Mouse (Mus musculus) lung, embryonic 16.5 days (tissue): Measurements from ENCODE around the gene Polr1d. TPM values are rescaled to one million over a fixed set of nuclear protein-coding genes. Genes with fewer than 3 reads are reported as not detected.

Source experiments
- polyA plus RNA-seq: library from polyadenylated mRNA; unstranded; fragments of >200 nt; fragmentation: Nextera tagmentation; extraction: Ambion mirVana; gene quantifications from 2 replicates; pipeline ENCODE4 v1.2.1, GENCODE M21; 2015

The Polr1d gene
- polyA plus RNA-seq, 1 experiment from 2014 or later, result 118 TPM

Other genes with a start within 250 kb of the Polr1d start
- gene Rpl21, start 244.2 kb upstream of the Polr1d start, polyA plus RNA-seq, result 510 and 546 TPM in 2 replicates
- gene Rasl11a, start 232.0 kb upstream of the Polr1d start, polyA plus RNA-seq, result 30.0 and 33.9 TPM in 2 replicates
- gene Gtf3a, start 128.4 kb upstream of the Polr1d start, polyA plus RNA-seq, result 118 and 121 TPM in 2 replicates
- gene Mtif3, start 113.2 kb upstream of the Polr1d start, polyA plus RNA-seq, result 20.2 and 21.0 TPM in 2 replicates
- gene Lnx2, start 464 bp upstream of the Polr1d start, polyA plus RNA-seq, result 19.7 and 19.8 TPM in 2 replicates
- not detected in 2 replicates for gene Gsx1, start 111.6 kb downstream of the Polr1d start, polyA plus RNA-seq
- gene Pdx1, start 192.9 kb downstream of the Polr1d start, polyA plus RNA-seq, result not detected in 2 replicates
- gene Cdx2, start 230.2 kb downstream of the Polr1d start, polyA plus RNA-seq, result 0.09 TPM in 1 of 2 replicates, not detected in the other
- not detected in 2 replicates for gene Urad, start 245.4 kb downstream of the Polr1d start, polyA plus RNA-seq